Mouse (Mus musculus): ENCODE measurements around the gene Dsn1. TPM values are rescaled to one million over a fixed set of nuclear protein-coding genes. Genes with fewer than 3 reads are reported as not detected.
A peak's percentile ranks its signal among the peaks of the same experiment; 100 is the strongest.

The Dsn1 gene
- polyA plus RNA-seq, 1 experiment from 2014 or later = 29.7 TPM

DNA sequence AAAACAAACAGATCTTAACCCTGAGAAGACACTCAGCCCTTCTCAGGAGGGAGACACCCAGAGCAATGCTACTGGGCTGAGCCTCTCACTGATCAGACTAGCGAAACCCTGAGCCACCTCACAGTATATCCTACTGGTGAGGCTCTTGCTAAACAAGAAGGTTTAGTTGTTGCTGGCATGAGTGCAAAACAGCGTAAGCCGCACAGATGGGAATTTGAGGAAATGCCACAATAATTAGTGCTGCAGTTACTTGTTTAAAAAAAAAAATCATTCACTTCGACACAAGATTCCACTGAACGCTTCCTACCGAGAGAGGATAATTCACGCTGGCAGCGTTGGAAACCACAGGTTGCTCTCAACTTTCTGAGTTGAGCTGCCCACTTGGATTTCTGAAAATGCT, 36.6 kb upstream of the Dsn1 start:
- DNase-seq = no peak
- Histone ChIP-seq H3K9me3 (replicated peaks) (no peaks in the 10 kb centered on the region), H3K4me1 (replicated peaks) (no peaks in the 10 kb centered on the region), H3K9ac (no peak overlapping the region), H3K4me2 (no peak overlapping the region), H3K27me3 (no peaks in the 10 kb centered on the region), H3K27ac (no peak overlapping the region), H3K36me3 (peaks cover 44% of the 10 kb centered on the region), H3K4me3 (replicated peaks) (no peak overlapping the region)
- ATAC-seq (ENCODE audit: low read depth) = no peak
- 82% methylated on average over 8 of the region's 8 CpGs for WGBS (ENCODE audit: insufficient replicate concordance)

DNA sequence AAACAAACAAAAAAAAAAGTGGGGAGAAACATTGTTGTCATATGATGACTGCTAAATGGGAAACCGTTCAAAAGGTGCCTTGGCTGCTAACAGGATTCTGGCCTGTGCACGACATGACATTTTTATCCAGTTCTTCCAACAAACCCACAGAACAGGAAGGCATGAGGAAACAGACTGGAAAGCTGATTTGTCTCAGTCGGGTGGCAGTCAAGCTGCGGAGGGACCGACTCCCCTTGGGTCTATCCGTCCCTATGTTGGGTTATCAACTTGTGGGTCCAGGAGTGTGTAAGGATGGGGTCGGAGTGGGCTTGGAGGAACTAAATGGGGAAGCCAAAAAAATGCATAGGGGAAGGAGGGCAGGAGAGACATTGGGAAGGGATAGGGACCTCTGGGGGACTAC, 34.5 kb upstream of the Dsn1 start:
- 35% methylated on average over 7 of the region's 7 CpGs for WGBS (ENCODE audit: insufficient replicate concordance)

DNA sequence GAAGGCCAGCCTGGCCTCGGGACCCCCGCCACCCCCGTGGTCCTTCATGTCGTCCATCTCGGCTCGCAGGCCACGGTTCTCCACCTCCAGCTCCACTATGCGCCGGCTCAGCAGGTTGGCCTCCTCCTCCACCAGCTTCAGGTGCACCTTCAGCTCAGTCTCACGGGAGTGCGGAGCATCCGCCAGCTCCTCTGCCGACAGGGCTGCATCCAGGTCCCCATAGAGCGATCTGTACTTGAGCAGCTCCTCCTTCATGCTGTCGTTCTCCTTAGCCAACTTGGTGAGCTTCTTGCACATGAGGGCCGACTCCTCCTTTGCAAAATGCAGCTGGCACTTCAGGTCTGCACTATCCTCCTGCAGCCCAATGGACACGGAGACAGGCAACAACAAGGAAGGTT, 33.7 kb upstream of the Dsn1 start:
- no peak overlapping the region for H3K27ac ChIP-seq
- no peak overlapping the region for H3K4me3 ChIP-seq (replicated peaks)
- no peaks in the 10 kb centered on the region for H3K9me3 ChIP-seq (replicated peaks)
- WGBS (ENCODE audit: insufficient replicate concordance) = 81% methylated on average over 17 of the region's 17 CpGs
- H3K4me2 ChIP-seq = no peak overlapping the region
- no peak for ATAC-seq (ENCODE audit: low read depth)
- H3K4me1 ChIP-seq (replicated peaks) = no peaks in the 10 kb centered on the region
- no peaks in the 10 kb centered on the region for H3K27me3 ChIP-seq
- no peak for DNase-seq
- H3K36me3 ChIP-seq = peaks cover 36% of the 10 kb centered on the region
- no peak overlapping the region for H3K9ac ChIP-seq

More for the DNA sequence above, 34.5 kb upstream of the Dsn1 start:
- ATAC-seq (ENCODE audit: low read depth) = no peak
- Histone ChIP-seq H3K4me1 (replicated peaks) (no peaks in the 10 kb centered on the region), H3K9me3 (replicated peaks) (no peaks in the 10 kb centered on the region), H3K4me2 (no peak overlapping the region), H3K4me3 (replicated peaks) (no peak overlapping the region), H3K36me3 (peaks cover 44% of the 10 kb centered on the region), H3K27me3 (no peaks in the 10 kb centered on the region), H3K9ac (no peak overlapping the region), H3K27ac (no peak overlapping the region)
- DNase-seq = no peak

DNA sequence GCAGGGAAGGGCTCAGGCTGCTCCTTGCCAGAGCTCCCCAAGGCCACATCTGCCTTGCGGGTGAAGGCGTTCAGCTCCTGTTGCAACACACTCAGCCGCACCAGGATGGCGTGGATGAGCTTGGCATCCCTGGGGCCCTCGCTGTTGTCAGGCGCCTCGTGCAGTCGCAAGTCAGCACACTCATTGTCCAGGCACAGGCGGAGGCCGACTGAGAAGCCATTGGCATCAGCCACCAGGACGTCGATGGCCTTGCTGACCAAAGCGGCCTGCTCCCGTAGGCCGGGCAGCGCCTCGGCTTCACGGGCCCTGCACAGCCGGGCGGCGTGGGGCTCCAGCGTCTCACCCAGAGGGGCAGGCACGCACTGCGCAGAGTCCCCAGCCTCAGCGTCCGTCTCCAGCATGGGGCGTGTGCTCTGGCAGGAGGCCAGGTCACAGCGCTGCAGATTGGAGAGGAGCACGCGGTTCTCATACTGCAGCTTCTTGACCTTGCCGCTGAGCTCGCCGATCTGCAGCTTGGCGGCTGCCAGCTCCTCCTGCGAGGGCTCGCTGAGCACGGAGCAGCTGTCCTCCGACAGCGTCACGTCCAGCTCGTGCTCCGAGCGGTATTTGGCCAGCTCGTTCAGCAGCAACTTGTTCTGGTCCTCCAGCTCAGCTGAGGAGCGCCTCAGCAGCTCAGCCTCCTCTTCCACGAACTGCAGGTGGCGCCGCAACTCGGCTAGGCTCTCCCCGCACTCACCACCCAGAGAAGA, 33.1 kb upstream of the Dsn1 start:
- no peaks in the 10 kb centered on the region for H3K4me1 ChIP-seq (replicated peaks)
- H3K4me3 ChIP-seq (replicated peaks) = no peak overlapping the region
- H3K9ac ChIP-seq = no peak overlapping the region
- WGBS (ENCODE audit: insufficient replicate concordance) = 84% methylated on average over 50 of the region's 50 CpGs
- DNase-seq (no peak), ATAC-seq (ENCODE audit: low read depth) (no peak)
- H3K27ac ChIP-seq = no peak overlapping the region
- peaks cover 36% of the 10 kb centered on the region for H3K36me3 ChIP-seq
- no peaks in the 10 kb centered on the region for H3K27me3 ChIP-seq
- H3K9me3 ChIP-seq (replicated peaks) = no peaks in the 10 kb centered on the region
- H3K4me2 ChIP-seq = no peak overlapping the region

DNA sequence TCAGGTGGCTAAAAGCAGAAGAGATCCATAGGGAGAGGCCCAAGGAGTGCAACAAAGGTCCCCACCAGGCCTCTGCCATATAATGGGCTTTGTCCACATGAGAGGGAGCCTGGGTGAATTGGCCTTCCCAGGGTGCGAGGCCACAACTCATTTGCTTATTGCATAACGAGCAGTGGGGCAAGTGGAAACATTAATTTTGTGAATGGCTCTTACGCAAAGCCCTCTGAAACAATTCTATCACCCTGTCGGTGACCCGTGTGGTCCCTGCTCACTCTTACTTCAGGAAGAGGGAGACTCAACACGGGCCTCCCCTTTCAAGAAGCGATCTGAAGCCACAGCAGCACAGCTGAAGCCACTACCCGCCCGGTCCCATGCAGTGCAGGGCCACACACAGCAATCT, 30.3 kb upstream of the Dsn1 start:
- Histone ChIP-seq H3K4me1 (replicated peaks) (no peaks in the 10 kb centered on the region), H3K9me3 (replicated peaks) (no peaks in the 10 kb centered on the region), H3K4me2 (no peak overlapping the region), H3K36me3 (peaks cover 26% of the 10 kb centered on the region), H3K27me3 (no peaks in the 10 kb centered on the region), H3K9ac (no peak overlapping the region), H3K4me3 (replicated peaks) (no peak overlapping the region), H3K27ac (no peak overlapping the region)
- 72% methylated on average over 9 of the region's 9 CpGs for WGBS (ENCODE audit: insufficient replicate concordance)
- DNase-seq (no peak), ATAC-seq (ENCODE audit: low read depth) (no peak)

DNA sequence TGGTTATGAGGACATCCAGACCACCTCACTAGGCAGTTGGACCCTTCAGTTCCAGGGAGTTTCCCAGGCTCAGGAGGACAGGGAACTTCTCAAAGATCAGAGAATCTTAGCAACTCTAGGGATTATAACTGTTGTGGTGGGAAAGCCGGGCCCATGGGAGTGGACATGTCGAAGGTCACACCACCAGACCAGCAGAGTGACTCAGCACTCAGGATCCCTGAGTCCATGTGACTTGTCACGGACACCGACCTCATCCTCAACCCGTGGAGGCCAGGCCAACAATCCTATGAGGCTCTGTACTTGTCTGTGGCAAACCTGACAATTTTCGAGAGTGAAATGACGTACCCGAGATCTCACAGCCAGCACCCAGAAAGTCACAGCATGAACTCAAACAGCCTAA, 29.4 kb upstream of the Dsn1 start:
- H3K36me3 ChIP-seq = peaks cover 26% of the 10 kb centered on the region
- DNase-seq (no peak), ATAC-seq (ENCODE audit: low read depth) (no peak)
- no peak overlapping the region for H3K4me2 ChIP-seq
- H3K4me3 ChIP-seq (replicated peaks) = no peak overlapping the region
- H3K4me1 ChIP-seq (replicated peaks) = no peaks in the 10 kb centered on the region
- no peaks in the 10 kb centered on the region for H3K9me3 ChIP-seq (replicated peaks)
- 80% methylated on average over 8 of the region's 8 CpGs for WGBS (ENCODE audit: insufficient replicate concordance)
- no peaks in the 10 kb centered on the region for H3K27me3 ChIP-seq
- no peak overlapping the region for H3K27ac ChIP-seq
- H3K9ac ChIP-seq = no peak overlapping the region

DNA sequence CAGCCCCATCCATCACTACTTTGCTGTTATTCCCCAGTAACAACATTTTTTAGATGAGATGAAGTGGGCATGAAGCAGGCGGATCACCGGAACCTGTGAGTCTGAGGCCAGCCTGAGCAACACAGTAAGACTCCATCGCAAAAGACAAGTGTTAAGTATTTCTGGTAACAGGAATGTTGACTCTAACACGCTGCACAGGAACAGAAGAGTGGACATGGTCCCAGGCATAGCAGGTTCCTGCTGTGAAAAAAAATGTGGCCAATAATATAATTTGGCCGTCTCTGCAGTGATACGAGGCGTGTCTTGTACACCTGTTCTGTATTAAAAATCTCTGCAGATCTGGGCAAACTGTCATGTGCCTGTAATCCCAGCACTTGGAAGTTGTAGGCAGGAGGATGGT, 28.4 kb upstream of the Dsn1 start:
- no peak overlapping the region for H3K4me2 ChIP-seq
- no peak for ATAC-seq (ENCODE audit: low read depth)
- peaks cover 22% of the 10 kb centered on the region for H3K36me3 ChIP-seq
- no peak overlapping the region for H3K9ac ChIP-seq
- peaks cover 7% of the 10 kb centered on the region for H3K4me1 ChIP-seq (replicated peaks)
- WGBS (ENCODE audit: insufficient replicate concordance) = 85% methylated on average over 7 of the region's 7 CpGs
- H3K4me3 ChIP-seq (replicated peaks) = no peak overlapping the region
- no peaks in the 10 kb centered on the region for H3K27me3 ChIP-seq
- DNase-seq = no peak
- H3K9me3 ChIP-seq (replicated peaks) = no peaks in the 10 kb centered on the region
- no peak overlapping the region for H3K27ac ChIP-seq

DNA sequence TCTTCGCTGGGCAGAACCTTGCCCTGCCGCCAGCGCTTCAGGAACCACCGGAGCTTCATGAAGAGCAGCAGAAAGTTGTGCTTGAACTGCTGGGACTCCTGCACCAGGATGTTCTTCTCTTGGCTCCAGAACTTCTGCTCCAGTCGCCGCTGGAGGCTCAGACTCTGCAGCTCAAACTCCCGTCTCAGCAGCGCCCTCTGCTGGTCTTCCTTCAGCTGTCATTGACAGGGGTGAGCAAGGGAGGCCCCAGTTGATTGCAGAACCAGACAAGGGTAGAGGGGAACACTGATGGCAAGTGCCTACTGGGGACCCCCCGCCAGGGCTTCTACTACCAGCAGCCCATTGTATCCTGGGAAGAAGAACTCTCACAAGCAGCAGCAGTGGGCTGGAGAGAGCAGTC, 23.9 kb upstream of the Dsn1 start:
- no peak overlapping the region for H3K4me3 ChIP-seq (replicated peaks)
- peaks cover 52% of the 10 kb centered on the region for H3K36me3 ChIP-seq
- H3K9me3 ChIP-seq (replicated peaks) = no peaks in the 10 kb centered on the region
- DNase-seq = peak; percentile 71
- WGBS (ENCODE audit: insufficient replicate concordance) = 33% methylated on average over 9 of the region's 9 CpGs
- no peak overlapping the region for H3K4me2 ChIP-seq
- no peak overlapping the region for H3K27ac ChIP-seq
- no peak for ATAC-seq (ENCODE audit: low read depth)
- H3K4me1 ChIP-seq (replicated peaks) = peaks cover 50% of the 10 kb centered on the region
- H3K27me3 ChIP-seq = no peaks in the 10 kb centered on the region
- H3K9ac ChIP-seq = no peak overlapping the region

DNA sequence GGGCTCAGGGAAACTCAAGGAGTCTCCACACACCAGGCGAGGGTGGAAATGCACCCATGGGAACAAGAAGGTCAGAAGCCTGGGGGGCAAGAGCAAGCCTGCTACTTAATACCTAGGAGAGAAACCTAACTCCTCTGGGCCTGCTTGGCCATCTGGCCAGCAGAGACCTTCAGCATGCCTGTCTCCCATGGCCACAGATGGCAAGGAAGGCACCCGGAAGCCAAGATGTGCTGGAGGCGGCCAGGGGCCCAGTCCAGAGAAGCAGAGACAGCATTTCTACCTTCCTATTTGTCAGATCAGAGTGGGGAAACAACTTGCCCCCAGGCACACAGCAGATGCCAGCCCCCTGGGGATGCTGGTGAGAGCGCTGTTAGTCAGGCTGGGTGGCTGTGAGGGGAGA, 21.3 kb upstream of the Dsn1 start:
- Histone ChIP-seq H3K4me3 (replicated peaks) (peak overlapping the region; percentile 65), H3K9ac (peak overlapping the region; percentile 79), H3K4me2 (peak overlapping the region; percentile 90), H3K27me3 (no peaks in the 10 kb centered on the region), H3K27ac (peak overlapping the region; percentile 97), H3K36me3 (peaks cover 72% of the 10 kb centered on the region), H3K4me1 (replicated peaks) (peaks cover 70% of the 10 kb centered on the region), H3K9me3 (replicated peaks) (peaks cover 6% of the 10 kb centered on the region)
- WGBS (ENCODE audit: insufficient replicate concordance) = 74% methylated on average over 4 of the region's 4 CpGs
- ATAC-seq (ENCODE audit: low read depth) (no peak), DNase-seq (no peak)

DNA sequence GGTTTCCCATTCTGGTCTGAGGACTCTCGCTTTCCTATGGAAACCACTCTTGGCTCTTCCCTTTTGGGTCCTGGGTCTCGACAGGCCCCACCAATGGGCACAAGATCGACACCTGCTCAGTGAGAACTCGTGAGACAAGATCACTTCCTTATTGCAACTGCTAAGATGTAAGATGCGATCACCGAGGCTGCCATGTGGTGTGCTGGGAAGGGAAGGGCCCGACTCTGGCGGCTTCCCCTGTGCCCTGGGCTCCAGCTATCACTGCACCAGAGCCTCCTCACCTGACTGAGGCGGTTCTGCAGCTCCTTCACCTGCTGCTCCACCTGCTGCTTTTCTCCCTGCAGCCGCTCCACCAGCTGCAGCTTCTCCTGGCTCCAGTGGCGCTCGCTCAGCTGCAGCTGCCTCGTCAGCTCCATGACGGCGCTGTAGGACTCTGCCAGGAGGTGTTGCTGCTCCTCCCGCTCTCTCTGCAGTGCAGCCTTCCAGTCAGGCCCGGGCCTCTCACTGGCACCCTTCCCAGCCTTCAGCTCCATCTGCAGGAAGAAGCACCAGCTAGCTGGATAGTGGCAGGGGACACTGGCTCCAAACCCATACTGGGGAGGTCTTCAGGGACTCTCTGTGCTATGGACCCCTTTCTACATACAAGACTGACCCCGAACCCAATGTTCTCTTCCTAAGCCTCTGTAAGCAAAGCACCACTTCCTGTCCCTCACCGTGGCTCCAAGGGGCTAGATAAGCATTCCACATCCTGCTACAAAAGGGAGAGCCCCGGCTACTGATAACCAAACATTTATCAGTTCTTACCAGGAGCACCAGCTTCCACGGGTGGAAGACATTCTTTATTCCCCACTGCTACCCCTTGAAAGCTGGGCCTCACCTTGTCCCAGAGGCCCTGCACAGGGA, 20.4 kb upstream of the Dsn1 start:
- H3K27ac ChIP-seq = peak overlapping the region; percentile 97
- no peaks in the 10 kb centered on the region for H3K27me3 ChIP-seq
- peak overlapping the region; percentile 79 for H3K9ac ChIP-seq
- peaks cover 6% of the 10 kb centered on the region for H3K9me3 ChIP-seq (replicated peaks)
- peak overlapping the region; percentile 90 for H3K4me2 ChIP-seq
- ATAC-seq (ENCODE audit: low read depth) = peak; percentile 90
- H3K4me1 ChIP-seq (replicated peaks) = peaks cover 70% of the 10 kb centered on the region
- WGBS (ENCODE audit: insufficient replicate concordance) = 22% methylated on average over 21 of the region's 21 CpGs
- peak overlapping the region; percentile 65 for H3K4me3 ChIP-seq (replicated peaks)
- peaks cover 81% of the 10 kb centered on the region for H3K36me3 ChIP-seq
- DNase-seq = peak; percentile 72

DNA sequence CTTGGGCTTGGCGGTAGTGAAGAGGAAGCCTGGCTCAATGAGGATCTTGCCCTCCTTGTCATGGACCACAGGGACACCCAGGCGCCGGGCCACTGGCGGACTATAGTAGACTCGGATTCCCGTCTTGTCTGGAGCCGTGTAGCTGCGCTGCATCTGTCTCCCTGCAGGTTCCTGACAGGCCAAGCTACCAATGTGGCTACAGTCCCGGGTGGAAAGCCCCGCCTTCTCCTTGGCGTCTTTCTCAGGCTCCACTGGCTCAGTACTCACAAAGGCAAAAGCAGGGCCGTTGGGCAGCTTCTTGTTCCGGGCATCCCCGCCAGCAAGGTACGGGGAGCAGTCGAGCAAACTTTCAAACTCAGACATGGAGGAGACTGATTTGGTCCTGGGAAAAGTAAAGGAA, 14.2 kb upstream of the Dsn1 start:
- Histone ChIP-seq H3K9ac (no peak overlapping the region), H3K27ac (no peak overlapping the region), H3K4me1 (replicated peaks) (peaks cover 28% of the 10 kb centered on the region), H3K36me3 (peaks cover 99% of the 10 kb centered on the region), H3K4me3 (replicated peaks) (no peak overlapping the region), H3K9me3 (replicated peaks) (peaks cover 6% of the 10 kb centered on the region), H3K4me2 (no peak overlapping the region), H3K27me3 (no peaks in the 10 kb centered on the region)
- DNase-seq (no peak), ATAC-seq (ENCODE audit: low read depth) (no peak)
- WGBS (ENCODE audit: insufficient replicate concordance) = 87% methylated on average over 16 of the region's 16 CpGs

Measured in liver, embryonic 13.5 days (tissue).